Mouse (Mus musculus): Measurements from ENCODE around the gene Bloc1s3.

- TF ChIP-seq HCFC1 (IDR thresholded peaks at IDR 0.05; ENCODE audit: low read depth, low read length) (no peak), POLR2A (IDR thresholded peaks at IDR 0.05; ENCODE audit: control insufficient read depth in 1 of 2, insufficient read depth in 1 of 2, low read depth in 1 of 2, low read length in 2 of 2, poor library complexity in 1 of 2) (no peak), MAX (IDR thresholded peaks at IDR 0.05; ENCODE audit: low read length) (no peak), EP300 (IDR thresholded peaks at IDR 0.05; ENCODE audit: low read depth in 1 of 2, low read length in 2 of 2) (no peak), CTCF (IDR thresholded peaks at IDR 0.05 in 2 of 3, conservative IDR thresholded peaks at IDR 0.05 in 1 of 3; ENCODE audit: control insufficient read depth in 1 of 3, insufficient read depth in 1 of 3, low read depth in 2 of 3, low read length in 3 of 3, poor library complexity in 1 of 3, severe bottlenecking in 1 of 3) (no peak), RCOR1 (IDR thresholded peaks at IDR 0.05; ENCODE audit: low read depth, low read length) (no peak), UBTF (IDR thresholded peaks at IDR 0.05; ENCODE audit: borderline replicate concordance, insufficient read depth, low read depth, low read length) (no peak), TAL1 (IDR thresholded peaks at IDR 0.05; ENCODE audit: low read length) (no peak), MAZ (IDR thresholded peaks at IDR 0.05; ENCODE audit: low read depth, low read length) (no peak)
Observed at GRCm38 (mm10) chr7:19547344-19547969, 39.3 kb upstream of the Bloc1s3 start.
